Mouse (Mus musculus) forebrain, postnatal 0 days (tissue): Measurements from ENCODE around the gene Ppp3ca. TPM values are rescaled to one million over a fixed set of nuclear protein-coding genes. Genes with fewer than 3 reads are reported as not detected.

Experiments used
- ATAC-seq: fragments of 200-750 bp; cut with Nextera tagmentation; 2 replicates; pipeline ENCODE4 v1.8.0; 2017; ENCODE audit warnings: mild to moderate bottlenecking, moderate library complexity
- DNase-seq: peaks from one replicate; pipeline ENCODE4 v3.0.0-alpha.2; 2015
- H3K27ac ChIP-seq: fragments of 300-500 bp; sonication (generic); 2 replicates; pipeline ENCODE4 v1.5.1; 2014; ENCODE audit warnings: low read depth, mild to moderate bottlenecking, antibody characterized with exemption, low read length, moderate library complexity, mixed read lengths
- H3K27me3 ChIP-seq: fragments of 300-500 bp; sonication (generic); 2 replicates; pipeline ENCODE4 v1.6.1; 2014; ENCODE audit warnings: mild to moderate bottlenecking, low read length, mixed read lengths; ENCODE audit not compliant: insufficient read depth
- H3K36me3 ChIP-seq: fragments of 300-500 bp; sonication (generic); 2 replicates; pipeline ENCODE4 v1.6.1; 2014; ENCODE audit warnings: mild to moderate bottlenecking, moderate library complexity; ENCODE audit not compliant: insufficient read depth
- H3K4me1 ChIP-seq: fragments of 300-500 bp; sonication (generic); 2 replicates; pipeline ENCODE4 v1.6.1; 2014; ENCODE audit warnings: antibody characterized with exemption; ENCODE audit not compliant: insufficient read depth
- H3K4me2 ChIP-seq: fragments of 300-500 bp; sonication (generic); 2 replicates; pipeline ENCODE4 v1.6.1; 2014; ENCODE audit warnings: low read depth, mild to moderate bottlenecking, moderate library complexity
- H3K4me3 ChIP-seq: fragments of 300-500 bp; sonication (generic); 2 replicates; pipeline ENCODE4 v1.5.1; 2014; ENCODE audit warnings: low read depth, low read length, mixed read lengths
- H3K9ac ChIP-seq: fragments of 300-500 bp; sonication (generic); 2 replicates; pipeline ENCODE4 v1.6.1; 2014; ENCODE audit warnings: mild to moderate bottlenecking
- H3K9me3 ChIP-seq: fragments of 300-500 bp; sonication (generic); 2 replicates; pipeline ENCODE4 v1.6.1; 2016; ENCODE audit warnings: low read length
- CTCF ChIP-seq: sonication (generic); IDR thresholded peaks from 2 replicates; pipeline ENCODE4 v1.5.1; 2016; ENCODE audit warnings: antibody characterized with exemption, control low read depth, low read depth
- WGBS: fragments of 180-500 bp; shearing (Covaris S2); extraction: QIAGEN DNeasy Blood & Tissue Kit; methylation state at CpG from one replicate; pipeline ENCODE4 v1.1.7; 2014; 5-methylcytosine and 5-hydroxymethylcytosine counted together
- polyA plus RNA-seq: library from polyadenylated mRNA; unstranded; fragments of >200 nt; fragmentation: Nextera tagmentation; extraction: Ambion mirVana; gene quantifications from 2 replicates; pipeline ENCODE4 v1.2.1, GENCODE M21; 2015
- total RNA-seq: library from RNA; depleted of rRNA; stranded (reverse); fragments of >200 nt; gene quantifications from 2 replicates; pipeline ENCODE4 v1.2.3, GENCODE M21; 2014

Gene Ppp3ca
- total and polyA plus RNA-seq, 2 experiments from 2014 or later: 223 to 231 TPM

- Histone ChIP-seq H3K9ac (no peak overlapping the region), H3K27me3 (no peaks in the 10 kb centered on the region), H3K4me3 (no peak overlapping the region), H3K9me3 (no peaks in the 10 kb centered on the region), H3K4me1 (no peaks in the 10 kb centered on the region), H3K36me3 (no peaks in the 10 kb centered on the region), H3K4me2 (no peak overlapping the region), H3K27ac (no peak overlapping the region)
- DNase-seq (no peak), ATAC-seq (no peak)
- WGBS: 97% methylated on average over 4 of the region's 4 CpGs
- no peak for TF ChIP-seq CTCF
Measured at GRCm38 (mm10) chr3:136853596-136853995, 183.7 kb downstream of the Ppp3ca start.

GRCm38 (mm10) chr3:136855996-136856395 lies 186.1 kb downstream of the Ppp3ca start:
- Histone ChIP-seq H3K36me3 (no peaks in the 10 kb centered on the region), H3K9me3 (no peaks in the 10 kb centered on the region), H3K4me1 (no peaks in the 10 kb centered on the region), H3K4me2 (no peak overlapping the region), H3K4me3 (no peak overlapping the region), H3K9ac (no peak overlapping the region), H3K27me3 (no peaks in the 10 kb centered on the region), H3K27ac (no peak overlapping the region)
- ATAC-seq (no peak), DNase-seq (no peak)
- WGBS: 87% methylated on average over 4 of the region's 4 CpGs
- TF ChIP-seq CTCF: no peak

DNA sequence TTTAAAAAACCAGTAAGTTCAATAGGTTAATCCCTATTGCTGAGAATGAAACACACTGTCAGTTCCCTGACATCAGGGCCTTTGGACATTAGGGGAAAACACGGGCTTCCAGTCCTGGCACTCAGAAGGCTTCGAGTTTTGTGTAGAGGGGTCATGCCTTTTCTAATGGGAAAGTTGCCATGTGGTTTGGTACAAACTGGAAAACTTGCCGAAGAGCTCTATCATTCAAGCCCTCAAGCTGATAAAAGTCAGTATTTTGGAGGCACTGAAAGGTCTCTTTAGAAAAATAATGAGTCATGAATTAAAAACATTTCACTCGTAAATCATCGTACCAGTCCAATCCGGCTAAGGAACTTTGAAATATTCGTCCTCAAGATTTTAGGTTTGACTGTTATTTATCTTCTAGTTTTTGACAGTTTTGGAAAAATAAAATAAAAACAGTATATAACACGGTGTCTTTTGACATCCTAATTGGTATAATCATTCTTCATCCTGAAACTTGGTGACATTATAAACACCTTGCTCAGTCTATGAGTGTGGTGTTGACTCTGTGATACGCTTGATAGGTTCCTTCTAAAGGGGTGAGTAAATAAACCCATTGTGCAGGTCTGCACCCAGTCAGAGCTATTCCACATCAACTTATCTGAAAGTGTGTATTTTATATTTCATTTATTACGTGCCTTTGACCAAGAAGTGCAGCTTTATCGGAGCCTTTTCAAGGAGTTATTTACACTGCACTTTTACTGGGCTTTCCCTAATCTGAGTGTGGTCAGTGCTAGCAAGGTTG lies 192.3 kb downstream of the Ppp3ca start:
- ATAC-seq: no peak
- WGBS: 80% methylated on average over 11 of the region's 11 CpGs
- TF ChIP-seq CTCF: no peak

GRCm38 (mm10) chr3:136863127-136863526 lies 193.2 kb downstream of the Ppp3ca start:
- Histone ChIP-seq H3K9me3 (no peaks in the 10 kb centered on the region), H3K4me2 (no peak overlapping the region), H3K4me1 (no peaks in the 10 kb centered on the region), H3K27me3 (no peaks in the 10 kb centered on the region), H3K4me3 (no peak overlapping the region), H3K9ac (no peak overlapping the region), H3K27ac (no peak overlapping the region), H3K36me3 (no peaks in the 10 kb centered on the region)
- peak; percentile 25; the same call in 1 of the 2 replicates for TF ChIP-seq CTCF
- DNase-seq (no peak), ATAC-seq (no peak)
- WGBS: 93% methylated on average over 5 of the region's 5 CpGs

More for the DNA sequence above, 192.3 kb downstream of the Ppp3ca start:
- Histone ChIP-seq H3K27me3 (no peaks in the 10 kb centered on the region), H3K9ac (no peak overlapping the region), H3K27ac (no peak overlapping the region), H3K9me3 (no peaks in the 10 kb centered on the region), H3K4me1 (no peaks in the 10 kb centered on the region), H3K36me3 (no peaks in the 10 kb centered on the region), H3K4me2 (no peak overlapping the region), H3K4me3 (no peak overlapping the region)
- DNase-seq: no peak

GRCm38 (mm10) chr3:136864306-136864705 lies 194.4 kb downstream of the Ppp3ca start:
- Histone ChIP-seq H3K27me3 (no peaks in the 10 kb centered on the region), H3K9ac (no peak overlapping the region), H3K4me3 (no peak overlapping the region), H3K9me3 (no peaks in the 10 kb centered on the region), H3K4me2 (no peak overlapping the region), H3K4me1 (no peaks in the 10 kb centered on the region), H3K36me3 (no peaks in the 10 kb centered on the region), H3K27ac (no peak overlapping the region)
- ATAC-seq: no peak
- no peak for TF ChIP-seq CTCF
- no peak for DNase-seq

GRCm38 (mm10) chr3:136865176-136865859 lies 195.4 kb downstream of the Ppp3ca start:
- WGBS: 80% methylated on average over 4 of the region's 4 CpGs
- TF ChIP-seq CTCF: no peak
- no peaks in the 10 kb centered on the region for H3K9me3 ChIP-seq
- H3K4me2 ChIP-seq: no peak overlapping the region
- H3K9ac ChIP-seq: no peak overlapping the region
- no peak overlapping the region for H3K4me3 ChIP-seq
- no peaks in the 10 kb centered on the region for H3K27me3 ChIP-seq
- no peaks in the 10 kb centered on the region for H3K4me1 ChIP-seq
- DNase-seq (no peak), ATAC-seq (no peak)
- no peaks in the 10 kb centered on the region for H3K36me3 ChIP-seq
- H3K27ac ChIP-seq: no peak overlapping the region

- no peak for DNase-seq
- H3K27ac ChIP-seq: no peak overlapping the region
- H3K9ac ChIP-seq: no peak overlapping the region
- no peak for TF ChIP-seq CTCF
- H3K9me3 ChIP-seq: no peaks in the 10 kb centered on the region
- H3K27me3 ChIP-seq: no peaks in the 10 kb centered on the region
- no peaks in the 10 kb centered on the region for H3K36me3 ChIP-seq
- no peak overlapping the region for H3K4me3 ChIP-seq
- no peak overlapping the region for H3K4me2 ChIP-seq
- no peak for ATAC-seq
- no peaks in the 10 kb centered on the region for H3K4me1 ChIP-seq
- over 99% methylated on average over 3 of the region's 3 CpGs for WGBS
Measured at GRCm38 (mm10) chr3:136866095-136866494, 196.2 kb downstream of the Ppp3ca start.
